Mouse (Mus musculus) heart, embryonic 11.5 days (tissue): ENCODE results near the gene Taf1c. TPM values are rescaled to one million over a fixed set of nuclear protein-coding genes. Genes with fewer than 3 reads are reported as not detected.

Experiments used
- ATAC-seq: fragments of 200-750 bp; cut with Nextera tagmentation; replicated peaks from 2 replicates; pipeline ENCODE4 v1.8.0; 2017; ENCODE audit warnings: moderate library complexity; ENCODE audit not compliant: insufficient number of reproducible peaks, low FRiP score, low TSS enrichment
- H3K27ac ChIP-seq: fragments of 300-500 bp; sonication (generic); 2 replicates; pipeline ENCODE4 v1.5.1; 2014; ENCODE audit warnings: mild to moderate bottlenecking, low read depth, low read length
- H3K27me3 ChIP-seq: fragments of 300-500 bp; sonication (generic); 2 replicates; pipeline ENCODE4 v1.6.1; 2014; ENCODE audit warnings: mild to moderate bottlenecking, low read length, mixed read lengths; ENCODE audit not compliant: control insufficient read depth, insufficient read depth
- H3K36me3 ChIP-seq: fragments of 300-500 bp; sonication (generic); 2 replicates; pipeline ENCODE4 v1.6.1; 2014; ENCODE audit warnings: mild to moderate bottlenecking, low read length, moderate library complexity, mixed read lengths; ENCODE audit not compliant: control insufficient read depth, insufficient read depth
- H3K4me1 ChIP-seq: fragments of 300-500 bp; sonication (generic); 2 replicates; pipeline ENCODE4 v1.6.1; 2014; ENCODE audit warnings: low read length; ENCODE audit not compliant: control insufficient read depth, insufficient read depth
- H3K4me2 ChIP-seq: fragments of 300-500 bp; sonication (generic); 2 replicates; pipeline ENCODE4 v1.6.1; 2014; ENCODE audit warnings: mild to moderate bottlenecking, moderate library complexity
- H3K4me3 ChIP-seq: fragments of 300-500 bp; sonication (generic); 2 replicates; pipeline ENCODE4 v1.5.1; 2014; ENCODE audit warnings: low read depth, low read length
- H3K9ac ChIP-seq: fragments of 300-500 bp; sonication (generic); 2 replicates; pipeline ENCODE4 v1.6.1; 2014; ENCODE audit warnings: mild to moderate bottlenecking, low read depth, low read length, moderate library complexity
- H3K9me3 ChIP-seq: fragments of 300-500 bp; sonication (generic); replicated peaks from 2 replicates; pipeline ENCODE4 v1.6.1; 2016; ENCODE audit warnings: low read length; ENCODE audit not compliant: control insufficient read depth
- WGBS: fragments of 180-500 bp; shearing (Covaris S2); extraction: QIAGEN DNeasy Blood & Tissue Kit; methylation state at CpG from one replicate; pipeline ENCODE4 v1.1.7; 2014; ENCODE audit not compliant: insufficient replicate concordance; 5-methylcytosine and 5-hydroxymethylcytosine counted together
- polyA plus RNA-seq: library from polyadenylated mRNA; unstranded; fragments of >200 nt; fragmentation: Nextera tagmentation; extraction: Ambion mirVana; gene quantifications from 2 replicates; pipeline ENCODE4 v1.2.1, GENCODE M21; 2014

The Taf1c gene
- polyA plus RNA-seq, 1 experiment from 2014 or later, result 8.0 TPM

DNA sequence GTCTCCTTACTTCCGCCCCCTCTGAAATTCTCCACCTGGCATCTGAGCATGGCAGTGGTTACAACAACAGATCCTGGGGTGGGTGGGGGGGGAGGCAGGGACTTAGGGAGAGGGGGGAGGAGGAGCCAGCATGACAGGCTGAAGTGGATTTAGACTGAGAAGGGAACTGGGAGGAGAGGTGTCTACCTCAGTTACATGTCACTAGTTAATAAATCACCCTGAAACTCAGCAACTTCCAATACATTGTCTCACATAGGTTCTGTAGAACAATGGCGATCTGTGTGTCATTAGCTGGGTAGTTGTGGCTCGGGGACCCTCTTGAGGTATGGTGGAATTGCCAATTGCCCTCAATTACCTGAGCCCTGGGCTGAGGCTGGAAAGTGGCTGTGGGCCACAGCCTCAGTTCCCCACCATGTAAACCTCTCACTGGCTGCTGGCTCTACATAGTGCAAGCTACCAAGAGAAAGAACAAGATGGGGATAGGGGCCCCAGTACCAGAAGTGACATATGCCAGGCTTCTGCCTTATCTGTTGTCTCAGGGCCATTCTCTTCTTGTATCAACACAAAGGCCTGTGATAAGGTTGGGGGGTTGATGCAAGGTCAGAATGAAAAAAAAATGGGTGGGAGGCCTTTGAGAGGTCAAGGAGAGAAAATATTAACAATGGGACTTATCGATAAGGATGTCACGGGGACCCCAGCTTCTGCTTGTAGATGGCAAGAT is 24.4 kb downstream of the Taf1c start:
- 47% methylated on average over 5 of the region's 5 CpGs for WGBS
- peak; percentile 77; the same call in 1 of the 2 replicates for ATAC-seq
- no peaks in the 10 kb centered on the region for H3K9me3 ChIP-seq
- peaks cover 25% of the 10 kb centered on the region for H3K4me1 ChIP-seq
- H3K27me3 ChIP-seq, result peaks cover 17% of the 10 kb centered on the region
- H3K4me2 ChIP-seq, result peak overlapping the region; percentile 27
- no peaks in the 10 kb centered on the region for H3K36me3 ChIP-seq
- H3K27ac ChIP-seq, result peak overlapping the region; percentile 46
- no peak overlapping the region for H3K4me3 ChIP-seq
- H3K9ac ChIP-seq, result peak overlapping the region; percentile 46; the same call in 1 of the 2 replicates

- no peak for ATAC-seq
- no peaks in the 10 kb centered on the region for H3K36me3 ChIP-seq
- no peak overlapping the region for H3K27ac ChIP-seq
- H3K9ac ChIP-seq, result no peak overlapping the region
- no peak overlapping the region for H3K4me2 ChIP-seq
- H3K4me3 ChIP-seq, result no peak overlapping the region
- H3K4me1 ChIP-seq, result peaks cover 30% of the 10 kb centered on the region
- H3K27me3 ChIP-seq, result peaks cover 18% of the 10 kb centered on the region
- no peaks in the 10 kb centered on the region for H3K9me3 ChIP-seq
- 49% methylated on average over 13 of the region's 13 CpGs for WGBS
These were observed 25.9 kb downstream of the Taf1c start for GRCm38 (mm10) chr8:119579096-119579495.

GRCm38 (mm10) chr8:119575366-119575726 is 29.7 kb downstream of the Taf1c start:
- ATAC-seq, result no peak
- H3K4me2 ChIP-seq, result peak overlapping the region; percentile 89
- WGBS, result 2% methylated on average over 16 of the region's 16 CpGs

DNA sequence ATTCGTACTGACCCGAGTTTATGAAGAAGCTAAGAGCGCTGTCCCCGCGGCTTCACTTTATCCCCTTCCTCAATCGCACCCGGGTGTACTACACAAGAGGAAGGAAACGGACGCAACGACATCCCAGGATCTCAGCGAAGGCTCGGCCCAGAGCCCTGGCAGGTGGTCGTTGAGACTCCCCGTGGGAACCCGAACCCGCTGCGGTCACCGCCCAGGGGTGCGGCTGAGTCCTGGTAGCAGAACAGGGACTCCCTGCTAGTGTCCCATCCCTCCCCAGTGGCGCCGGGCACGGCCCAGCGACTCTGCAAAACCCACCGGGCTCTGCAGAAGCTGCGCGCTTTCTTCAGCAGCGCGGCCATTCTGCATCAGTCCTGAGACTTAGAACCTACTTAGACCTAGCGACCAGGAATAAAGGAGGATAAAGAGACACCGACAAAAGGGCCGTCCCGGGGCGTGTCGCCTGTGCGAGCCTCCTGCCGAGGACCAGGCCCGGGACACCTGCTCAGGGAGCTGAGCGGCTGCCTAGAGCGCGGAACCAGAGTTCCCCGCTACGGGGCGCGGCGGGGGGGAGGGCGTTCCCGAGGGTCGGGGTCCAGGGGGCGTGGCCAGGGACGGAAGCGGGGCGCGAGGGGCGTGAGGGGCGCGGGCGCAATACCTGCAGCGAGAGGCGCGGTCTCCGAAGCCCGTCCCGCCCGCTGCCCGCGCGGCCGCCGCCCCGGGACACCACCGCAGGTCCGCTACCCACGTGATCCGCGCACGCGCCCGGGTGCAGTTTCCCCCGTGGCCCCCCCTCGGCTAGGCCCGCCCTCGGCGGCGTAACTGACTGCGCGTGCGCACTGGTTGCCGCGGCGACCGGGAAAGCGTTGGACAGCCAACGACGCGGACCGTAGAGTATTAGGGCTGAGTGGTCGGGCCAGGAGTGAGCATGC is 30.3 kb downstream of the Taf1c start, which contains the start of the genes Hsdl1 and Dnaaf1:
Gene Hsdl1 (minus strand): TSS at position 747 of the 929 bp plus-strand sequence.
Gene Dnaaf1 (plus strand): TSS at position 799 of the 929 bp plus-strand sequence.
- WGBS, result under 1% methylated on average over 97 of the region's 97 CpGs
- H3K27me3 ChIP-seq, result peaks cover 21% of the 10 kb centered on the region
- peak; percentile 89 for ATAC-seq
- H3K4me1 ChIP-seq, result 0 out of 2 replicates have a peak, but pooled peaks cover 13% of the 10 kb centered on the region
- peak within 1 kb of the TSS; percentile 70 for H3K4me3 ChIP-seq
- H3K4me2 ChIP-seq, result peak within 1 kb of the TSS; percentile 89
- H3K27ac ChIP-seq, result 0 out of 2 replicates have a peak within 1 kb of the TSS, but pooled peaks have one; percentile 3
- H3K9me3 ChIP-seq, result no peaks in the 10 kb centered on the region
- no peaks in the 10 kb centered on the region for H3K36me3 ChIP-seq
- peak within 1 kb of the TSS; percentile 73 for H3K9ac ChIP-seq

More at GRCm38 (mm10) chr8:119575366-119575726, 29.7 kb downstream of the Taf1c start:
- Histone ChIP-seq H3K27ac (no peak overlapping the region), H3K9ac (peak overlapping the region; percentile 73), H3K27me3 (peaks cover 21% of the 10 kb centered on the region), H3K9me3 (no peaks in the 10 kb centered on the region), H3K4me1 (peaks cover 19% of the 10 kb centered on the region), H3K36me3 (no peaks in the 10 kb centered on the region), H3K4me3 (peak overlapping the region; percentile 70)

DNA sequence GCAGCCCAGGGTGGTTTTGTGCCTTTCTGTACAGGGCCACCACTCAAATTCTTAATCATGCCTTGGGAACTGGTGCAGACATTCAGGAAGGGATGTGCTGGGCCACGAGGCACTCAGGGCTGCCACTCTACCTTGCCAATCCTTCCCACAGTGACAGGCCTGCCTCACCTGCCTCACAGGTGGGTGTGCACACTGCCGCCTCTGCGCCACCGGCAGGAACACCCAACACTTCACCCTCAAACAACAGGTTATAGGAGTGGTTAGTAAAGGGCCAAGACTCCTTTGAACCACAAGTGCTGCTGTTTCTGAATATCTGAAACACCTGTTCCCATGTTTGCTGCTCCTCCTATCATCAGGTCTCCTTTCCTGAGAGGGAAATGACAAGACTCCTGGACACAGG is 32.6 kb downstream of the Taf1c start:
- H3K27me3 ChIP-seq, result peaks cover 14% of the 10 kb centered on the region
- no peak overlapping the region for H3K27ac ChIP-seq
- no peak overlapping the region for H3K9ac ChIP-seq
- H3K36me3 ChIP-seq, result no peaks in the 10 kb centered on the region; the same call in 1 of the 2 replicates
- no peak overlapping the region for H3K4me2 ChIP-seq
- ATAC-seq, result no peak
- 93% methylated on average over 4 of the region's 4 CpGs for WGBS
- H3K4me1 ChIP-seq, result 0 out of 2 replicates have a peak, but pooled peaks cover 9% of the 10 kb centered on the region
- H3K4me3 ChIP-seq, result no peak overlapping the region
- H3K9me3 ChIP-seq, result no peaks in the 10 kb centered on the region

DNA sequence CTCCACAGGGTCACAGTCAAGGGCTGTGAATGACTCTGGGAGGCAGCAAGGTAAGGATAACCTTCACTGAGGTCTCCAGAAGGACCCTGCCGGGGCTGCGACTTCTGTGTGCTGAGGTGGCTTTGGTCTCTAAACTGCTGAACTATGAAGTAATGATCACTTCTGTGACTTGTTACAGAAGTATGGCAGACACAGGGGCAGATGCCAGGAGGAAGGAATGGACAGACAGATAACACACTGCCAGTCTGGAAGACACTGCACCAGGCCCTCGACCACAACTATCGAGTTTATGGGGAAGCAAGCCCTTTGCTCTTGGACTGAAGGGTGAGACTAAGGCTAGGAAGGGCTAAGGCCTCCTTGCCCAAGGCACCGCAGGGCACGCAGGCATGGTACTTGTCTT is 33.9 kb downstream of the Taf1c start:
- Histone ChIP-seq H3K4me1 (0 out of 2 replicates have a peak, but pooled peaks cover 9% of the 10 kb centered on the region), H3K9me3 (no peaks in the 10 kb centered on the region), H3K36me3 (no peaks in the 10 kb centered on the region; the same call in 1 of the 2 replicates), H3K4me2 (no peak overlapping the region), H3K4me3 (no peak overlapping the region), H3K27me3 (peaks cover 9% of the 10 kb centered on the region), H3K9ac (no peak overlapping the region), H3K27ac (no peak overlapping the region)
- WGBS, result 89% methylated on average over 6 of the region's 6 CpGs
- no peak for ATAC-seq

GRCm38 (mm10) chr8:119569881-119570280 is 35.1 kb downstream of the Taf1c start:
- no peaks in the 10 kb centered on the region for H3K9me3 ChIP-seq
- H3K27ac ChIP-seq, result no peak overlapping the region
- 40% methylated on average over 4 of the region's 4 CpGs for WGBS
- no peak for ATAC-seq
- peaks cover 8% of the 10 kb centered on the region for H3K36me3 ChIP-seq
- no peak overlapping the region; the same call in 1 of the 2 replicates for H3K4me2 ChIP-seq
- H3K27me3 ChIP-seq, result peaks cover 3% of the 10 kb centered on the region; the same call in 1 of the 2 replicates
- no peak overlapping the region for H3K9ac ChIP-seq
- H3K4me1 ChIP-seq, result 0 out of 2 replicates have a peak, but pooled peaks cover 6% of the 10 kb centered on the region
- H3K4me3 ChIP-seq, result no peak overlapping the region

DNA sequence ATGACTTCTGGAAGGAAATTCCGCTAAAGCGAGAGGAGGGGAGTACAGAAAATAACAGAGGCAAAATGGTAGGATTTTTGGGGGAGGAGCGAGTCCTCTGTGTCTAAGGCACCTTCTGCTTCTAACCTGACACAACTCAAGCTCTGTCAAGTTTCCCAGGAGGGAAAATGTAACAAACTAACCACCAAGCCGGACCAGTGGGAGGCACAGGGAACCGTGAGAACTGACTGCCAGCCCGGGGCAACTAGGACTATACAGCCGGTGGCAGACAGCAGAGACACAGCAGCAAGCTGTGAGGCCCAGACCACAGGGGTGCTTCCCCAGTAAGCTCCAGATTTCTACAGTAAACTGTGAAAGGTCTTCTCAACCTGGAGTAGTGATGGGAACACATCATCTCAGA is 36.1 kb downstream of the Taf1c start:
- no peaks in the 10 kb centered on the region for H3K9me3 ChIP-seq
- no peak overlapping the region for H3K4me3 ChIP-seq
- no peak overlapping the region for H3K4me2 ChIP-seq
- 0 out of 2 replicates have a peak, but pooled peaks cover 3% of the 10 kb centered on the region for H3K4me1 ChIP-seq
- peaks cover 8% of the 10 kb centered on the region for H3K36me3 ChIP-seq
- WGBS, result 59% methylated on average over 7 of the region's 7 CpGs
- H3K27me3 ChIP-seq, result peaks cover 3% of the 10 kb centered on the region; the same call in 1 of the 2 replicates
- no peak overlapping the region for H3K9ac ChIP-seq
- no peak for ATAC-seq
- no peak overlapping the region for H3K27ac ChIP-seq
